Mouse (Mus musculus): ENCODE data around the gene Chd1. TPM values are rescaled to one million over a fixed set of nuclear protein-coding genes. Genes with fewer than 3 reads are reported as not detected.
"Not testable (repeated sequence)": the region's sequence is repeated elsewhere in the genome, so short reads cannot be mapped to it uniquely, and the experiment has no call there.

Chd1 gene
- polyA plus RNA-seq, 1 experiment = 23.0 TPM

DNA sequence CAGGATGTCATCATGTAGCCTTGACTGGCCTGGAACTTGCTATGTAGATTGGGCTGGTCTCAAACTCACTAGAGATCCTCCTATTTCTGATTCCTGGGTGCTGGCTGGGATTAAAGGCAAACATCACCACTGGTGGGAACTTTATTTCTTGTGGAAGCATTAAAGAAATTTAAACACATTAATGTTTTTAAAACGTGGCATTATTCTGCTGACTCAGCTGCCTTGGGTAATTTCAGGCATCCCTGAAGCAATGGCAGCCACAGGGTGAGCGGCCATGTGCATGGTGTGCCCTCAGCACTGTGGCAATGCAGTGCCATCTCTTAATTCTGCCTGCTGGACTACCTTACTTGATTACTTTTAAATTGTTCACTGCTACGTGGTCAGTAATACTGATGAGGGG is 11.2 kb downstream of the Chd1 start:
- TF ChIP-seq CTCF (IDR thresholded peaks at IDR 0.05; ENCODE audit: control insufficient read depth, insufficient read depth, low read length) (no peak), POLR2A (IDR thresholded peaks at IDR 0.05; ENCODE audit: borderline replicate concordance, control insufficient read depth, low read depth, low read length) (no peak)
- 65% methylated on average over 3 of the region's 3 CpGs for WGBS
- Histone ChIP-seq H3K27ac (ENCODE audit: control insufficient read depth, insufficient read depth, low read depth, low read length, poor library complexity) (no peak overlapping the region), H3K4me3 (replicated peaks; ENCODE audit: control insufficient read depth, low read depth, low read length) (no peak overlapping the region), H3K4me1 (ENCODE audit: control insufficient read depth, insufficient read depth, low read length) (peaks cover 1% of the 10 kb centered on the region; the same call in 1 of the 2 replicates)

DNA sequence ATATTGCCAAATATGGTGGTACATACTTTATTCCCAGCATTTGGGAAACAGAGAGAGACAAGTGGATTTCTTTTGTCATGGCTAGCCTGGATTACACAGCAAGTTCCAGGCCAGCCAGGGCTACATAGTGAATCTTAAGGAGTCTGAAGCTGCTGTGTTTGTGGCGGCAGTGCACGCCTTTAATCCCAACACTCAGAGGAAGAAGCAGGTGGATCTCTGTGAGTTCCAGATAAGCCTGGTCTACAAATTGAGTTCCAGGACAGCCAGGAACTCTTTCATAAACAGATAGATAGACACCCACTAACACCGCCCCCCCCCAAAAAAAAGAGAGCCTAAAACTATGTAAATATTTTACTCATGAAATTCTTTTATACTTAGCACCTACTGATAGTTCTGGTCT is 16.1 kb downstream of the Chd1 start:
- Histone ChIP-seq H3K4me3 (replicated peaks; ENCODE audit: control insufficient read depth, low read depth, low read length) (no peak overlapping the region), H3K27ac (ENCODE audit: control insufficient read depth, insufficient read depth, low read depth, low read length, poor library complexity) (no peak overlapping the region), H3K4me1 (ENCODE audit: control insufficient read depth, insufficient read depth, low read length) (peaks cover 1% of the 10 kb centered on the region; the same call in 1 of the 2 replicates)
- no peak for TF ChIP-seq CTCF (IDR thresholded peaks at IDR 0.05; ENCODE audit: control insufficient read depth, insufficient read depth, low read length)
- WGBS = 46% methylated on average over 3 of the region's 3 CpGs

DNA sequence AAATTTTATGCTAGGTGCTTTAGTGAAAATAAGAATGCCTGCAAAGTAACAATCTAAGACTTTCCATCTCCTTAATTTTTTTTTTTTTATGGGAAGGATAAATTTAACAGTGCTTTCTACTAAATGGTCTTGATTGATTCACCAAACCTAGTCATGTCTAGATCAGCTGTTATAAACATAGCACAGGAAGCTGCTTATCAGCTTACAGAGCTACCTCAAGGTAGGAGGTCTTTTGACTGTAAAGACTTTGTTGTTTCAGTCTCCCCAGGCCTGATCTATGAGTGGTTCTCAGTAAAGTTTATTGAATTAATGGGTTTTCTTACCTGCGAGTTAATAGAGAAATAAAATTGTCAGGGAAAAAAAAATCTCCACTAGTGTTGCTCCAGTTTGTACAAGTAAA is 18.5 kb downstream of the Chd1 start:
- Histone ChIP-seq H3K4me1 (ENCODE audit: control insufficient read depth, insufficient read depth, low read length) (no peaks in the 10 kb centered on the region), H3K27ac (ENCODE audit: control insufficient read depth, insufficient read depth, low read depth, low read length, poor library complexity) (no peak overlapping the region), H3K4me3 (replicated peaks; ENCODE audit: control insufficient read depth, low read depth, low read length) (no peak overlapping the region)
- TF ChIP-seq CTCF (IDR thresholded peaks at IDR 0.05; ENCODE audit: control insufficient read depth, insufficient read depth, low read length) = no peak
- TF ChIP-seq POLR2A (IDR thresholded peaks at IDR 0.05; ENCODE audit: borderline replicate concordance, control insufficient read depth, low read depth, low read length) = no peak
- 69% methylated on average over 1 of the region's 1 CpGs for WGBS

DNA sequence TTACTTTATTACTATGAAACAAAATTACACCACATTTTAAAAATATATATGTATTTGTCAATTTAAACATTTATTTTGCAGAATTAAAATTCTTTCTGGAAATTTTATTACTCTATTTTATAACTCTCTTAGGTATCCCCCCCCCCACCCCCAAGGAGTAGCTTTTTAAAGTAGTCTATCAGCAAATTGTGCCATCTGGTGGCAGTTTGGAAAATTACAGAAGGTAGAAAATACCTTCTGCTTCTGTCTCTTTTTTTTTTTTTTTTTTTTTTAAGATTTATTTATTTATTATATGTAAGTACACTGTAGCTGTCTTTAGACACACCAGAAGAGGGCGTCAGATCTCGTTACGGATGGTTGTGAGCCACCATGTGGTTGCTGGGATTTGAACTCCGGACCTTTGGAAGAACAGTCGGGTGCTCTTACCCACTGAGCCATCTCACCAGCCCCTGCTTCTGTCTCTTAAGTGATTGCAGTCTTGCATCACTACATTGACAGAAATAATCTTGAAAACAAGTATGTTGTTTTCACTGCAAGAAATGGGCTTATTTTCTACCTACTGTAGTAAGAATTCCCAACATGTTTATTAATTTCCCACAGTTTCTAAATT is 19.2 kb downstream of the Chd1 start:
- not testable (repeated sequence) for H3K4me1 ChIP-seq (ENCODE audit: control insufficient read depth, insufficient read depth, low read length); H3K4me3 ChIP-seq (replicated peaks; ENCODE audit: control insufficient read depth, low read depth, low read length); H3K27ac ChIP-seq (ENCODE audit: control insufficient read depth, insufficient read depth, low read depth, low read length, poor library complexity)
- WGBS = 79% methylated on average over 5 of the region's 5 CpGs

DNA sequence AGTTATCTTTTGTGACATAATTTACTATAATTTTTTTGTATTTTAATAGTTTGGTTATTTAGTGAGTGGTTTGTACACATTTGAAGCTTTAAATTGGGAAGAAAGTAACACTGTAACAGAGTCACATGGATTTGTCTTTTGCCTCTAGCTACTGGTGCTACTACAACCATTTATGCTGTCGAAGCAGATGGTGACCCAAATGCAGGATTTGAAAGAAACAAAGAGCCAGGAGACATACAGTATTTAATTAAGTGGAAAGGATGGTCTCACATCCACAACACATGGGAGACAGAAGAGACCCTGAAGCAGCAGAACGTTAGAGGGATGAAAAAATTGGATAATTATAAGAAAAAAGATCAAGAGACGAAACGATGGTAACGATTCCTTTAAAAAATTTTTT is 26.9 kb downstream of the Chd1 start:
- H3K4me1 ChIP-seq (ENCODE audit: control insufficient read depth, insufficient read depth, low read length) = no peaks in the 10 kb centered on the region
- 91% methylated on average over 5 of the region's 5 CpGs for WGBS
- TF ChIP-seq CTCF (IDR thresholded peaks at IDR 0.05; ENCODE audit: control insufficient read depth, insufficient read depth, low read length) = no peak
- no peak for TF ChIP-seq POLR2A (IDR thresholded peaks at IDR 0.05; ENCODE audit: borderline replicate concordance, control insufficient read depth, low read depth, low read length)

DNA sequence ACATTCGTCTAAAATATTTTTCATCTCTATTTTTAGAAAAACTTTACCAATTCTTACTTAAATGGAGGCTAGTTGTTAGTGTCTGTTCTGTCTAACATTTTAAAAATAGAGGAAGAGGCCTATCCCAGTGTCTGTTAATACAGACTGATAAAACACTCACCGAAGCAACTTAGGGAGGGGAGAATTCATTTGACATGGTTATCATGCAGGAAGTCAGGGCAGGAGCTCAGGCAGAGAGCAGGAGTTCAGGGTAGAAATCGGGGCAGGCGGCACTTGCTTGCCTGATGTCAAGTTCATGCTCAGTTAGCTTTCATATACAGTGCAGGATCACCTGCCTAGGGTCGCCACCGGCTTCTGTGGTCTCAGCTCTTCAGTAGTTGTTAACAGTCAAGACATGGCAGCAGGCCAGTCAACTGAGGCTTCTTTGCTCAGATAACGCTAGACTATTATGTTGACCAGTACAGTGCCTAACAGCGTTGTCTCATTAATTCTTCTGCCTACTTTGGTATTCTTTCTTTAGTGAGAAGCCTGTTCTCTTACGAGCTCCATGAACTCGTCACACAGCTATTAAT is 32.7 kb downstream of the Chd1 start:
- no peak for TF ChIP-seq POLR2A (IDR thresholded peaks at IDR 0.05; ENCODE audit: borderline replicate concordance, control insufficient read depth, low read depth, low read length)
- no peak for TF ChIP-seq CTCF (IDR thresholded peaks at IDR 0.05; ENCODE audit: control insufficient read depth, insufficient read depth, low read length)
- WGBS = 64% methylated on average over 10 of the region's 10 CpGs

More for the DNA sequence above, 26.9 kb downstream of the Chd1 start:
- no peak overlapping the region for H3K27ac ChIP-seq (ENCODE audit: control insufficient read depth, insufficient read depth, low read depth, low read length, poor library complexity)
- no peak overlapping the region for H3K4me3 ChIP-seq (replicated peaks; ENCODE audit: control insufficient read depth, low read depth, low read length)

DNA sequence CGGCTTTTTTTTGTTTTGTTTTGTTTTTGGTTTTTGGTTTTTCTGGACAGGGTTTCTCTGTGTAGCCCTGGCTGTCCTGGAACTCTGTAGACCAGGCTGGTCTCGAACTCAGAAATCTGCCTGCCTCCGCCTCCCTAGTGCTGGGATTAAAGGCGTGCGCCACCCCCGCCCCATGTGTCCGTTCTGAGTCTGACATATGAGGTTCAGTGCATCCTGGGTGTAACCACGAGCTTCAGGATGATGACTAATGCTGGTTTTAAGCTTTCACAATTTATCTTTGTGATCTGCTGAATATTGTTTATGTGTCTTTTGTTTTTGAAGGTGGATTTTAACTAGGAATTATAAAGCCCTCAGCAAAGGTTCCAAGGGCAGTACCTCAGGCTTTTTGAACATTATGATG is 37.1 kb downstream of the Chd1 start:
- Histone ChIP-seq H3K27ac (ENCODE audit: control insufficient read depth, insufficient read depth, low read depth, low read length, poor library complexity) (no peak overlapping the region), H3K4me3 (replicated peaks; ENCODE audit: control insufficient read depth, low read depth, low read length) (no peak overlapping the region), H3K4me1 (ENCODE audit: control insufficient read depth, insufficient read depth, low read length) (no peaks in the 10 kb centered on the region)
- TF ChIP-seq POLR2A (IDR thresholded peaks at IDR 0.05; ENCODE audit: borderline replicate concordance, control insufficient read depth, low read depth, low read length) = no peak
- no peak for TF ChIP-seq CTCF (IDR thresholded peaks at IDR 0.05; ENCODE audit: control insufficient read depth, insufficient read depth, low read length)
- 52% methylated on average over 8 of the region's 8 CpGs for WGBS

More for the DNA sequence above, 32.7 kb downstream of the Chd1 start:
- Histone ChIP-seq H3K4me3 (replicated peaks; ENCODE audit: control insufficient read depth, low read depth, low read length) (no peak overlapping the region), H3K4me1 (ENCODE audit: control insufficient read depth, insufficient read depth, low read length) (no peaks in the 10 kb centered on the region), H3K27ac (ENCODE audit: control insufficient read depth, insufficient read depth, low read depth, low read length, poor library complexity) (no peak overlapping the region)

DNA sequence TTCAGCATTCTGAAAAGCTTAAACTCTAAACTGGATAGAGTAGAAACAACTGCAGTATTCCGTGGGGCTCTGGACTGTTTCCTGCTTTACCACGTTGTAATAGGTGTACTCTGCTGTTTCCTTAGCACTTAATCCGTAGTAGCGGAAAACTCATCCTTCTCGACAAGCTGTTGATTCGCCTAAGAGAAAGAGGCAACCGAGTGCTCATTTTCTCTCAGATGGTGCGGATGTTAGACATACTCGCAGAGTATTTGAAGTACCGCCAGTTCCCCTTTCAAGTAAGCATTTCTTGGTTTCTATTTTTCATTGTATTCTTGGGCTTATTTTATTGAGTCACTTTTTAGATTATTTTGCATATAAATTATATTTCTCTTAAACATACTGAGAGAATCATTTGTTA is 38.2 kb downstream of the Chd1 start:
- TF ChIP-seq POLR2A (IDR thresholded peaks at IDR 0.05; ENCODE audit: borderline replicate concordance, control insufficient read depth, low read depth, low read length) (no peak), CTCF (IDR thresholded peaks at IDR 0.05; ENCODE audit: control insufficient read depth, insufficient read depth, low read length) (no peak)
- no peak overlapping the region for H3K27ac ChIP-seq (ENCODE audit: control insufficient read depth, insufficient read depth, low read depth, low read length, poor library complexity)
- no peak overlapping the region for H3K4me3 ChIP-seq (replicated peaks; ENCODE audit: control insufficient read depth, low read depth, low read length)
- 88% methylated on average over 10 of the region's 10 CpGs for WGBS
- H3K4me1 ChIP-seq (ENCODE audit: control insufficient read depth, insufficient read depth, low read length) = no peaks in the 10 kb centered on the region

DNA sequence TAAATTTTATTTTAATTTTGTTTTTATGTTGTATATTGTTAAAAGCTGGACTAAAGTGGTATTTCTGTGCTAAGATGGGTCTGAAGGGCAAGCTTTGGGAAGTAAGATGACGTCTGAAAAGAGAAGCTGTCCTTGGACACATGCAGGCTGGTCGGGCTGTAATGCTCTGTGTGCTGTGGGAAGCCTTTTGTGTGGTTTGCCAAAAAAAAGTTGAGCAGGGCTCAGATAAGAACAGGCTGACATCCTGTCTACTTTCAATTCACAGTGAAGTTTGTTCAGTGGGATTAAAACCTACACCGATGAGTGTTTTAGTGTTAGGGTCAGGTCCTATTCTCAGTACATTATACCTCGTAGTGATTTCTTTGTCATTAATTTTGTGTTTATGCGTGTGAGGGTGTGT is 38.6 kb downstream of the Chd1 start:
- no peaks in the 10 kb centered on the region for H3K4me1 ChIP-seq (ENCODE audit: control insufficient read depth, insufficient read depth, low read length)
- no peak overlapping the region for H3K27ac ChIP-seq (ENCODE audit: control insufficient read depth, insufficient read depth, low read depth, low read length, poor library complexity)
- 58% methylated on average over 5 of the region's 5 CpGs for WGBS
- TF ChIP-seq POLR2A (IDR thresholded peaks at IDR 0.05; ENCODE audit: borderline replicate concordance, control insufficient read depth, low read depth, low read length) = no peak
- TF ChIP-seq CTCF (IDR thresholded peaks at IDR 0.05; ENCODE audit: control insufficient read depth, insufficient read depth, low read length) = no peak
- no peak overlapping the region for H3K4me3 ChIP-seq (replicated peaks; ENCODE audit: control insufficient read depth, low read depth, low read length)
